Mouse (Mus musculus) olfactory bulb, adult 2 months (tissue): ENCODE measurements around the gene Slc25a11.

Experiments used
- CTCF ChIP-seq: fragments of 200-500 bp; IDR thresholded peaks from 2 replicates; pipeline ENCODE4 v1.5.1; 2012; ENCODE audit warnings: low read depth, mild to moderate bottlenecking, low read length, moderate library complexity; ENCODE audit not compliant: insufficient read depth
- POLR2A ChIP-seq: fragments of 200-500 bp; IDR thresholded peaks from 2 replicates; pipeline ENCODE4 v1.6.1; 2012; ENCODE audit warnings: mild to moderate bottlenecking, low read depth, low read length, moderate library complexity; ENCODE audit not compliant: insufficient read depth

- TF ChIP-seq CTCF (no peak), POLR2A (no peak)
Observed at GRCm38 (mm10) chr11:70630129-70630528, 17.1 kb downstream of the Slc25a11 start.
